Mouse (Mus musculus) heart, embryonic 16.5 days (tissue): ENCODE results near the gene Nat8f6. TPM values are rescaled to one million over a fixed set of nuclear protein-coding genes. Genes with fewer than 3 reads are reported as not detected.
"Not testable (repeated sequence)": the region's sequence is repeated elsewhere in the genome, so short reads cannot be mapped to it uniquely, and the experiment has no call there.

Experiments used
- ATAC-seq: fragments of 200-750 bp; cut with Nextera tagmentation; replicated peaks from 2 replicates; pipeline ENCODE4 v1.8.0; 2017; ENCODE audit warnings: moderate number of reproducible peaks; ENCODE audit not compliant: insufficient read depth, low FRiP score; ENCODE audit errors: extremely low read depth
- H3K27ac ChIP-seq: fragments of 300-500 bp; sonication (generic); 2 replicates; pipeline ENCODE4 v1.5.1; 2014; ENCODE audit warnings: mild to moderate bottlenecking, low read length, control low read depth, moderate library complexity
- H3K27me3 ChIP-seq: fragments of 300-500 bp; sonication (generic); 2 replicates; pipeline ENCODE4 v1.6.1; 2014; ENCODE audit warnings: low read length, mixed read lengths; ENCODE audit not compliant: control insufficient read depth, insufficient read depth
- H3K36me3 ChIP-seq: fragments of 300-500 bp; sonication (generic); 2 replicates; pipeline ENCODE4 v1.6.1; 2014; ENCODE audit not compliant: control insufficient read depth, insufficient read depth
- H3K4me1 ChIP-seq: fragments of 300-500 bp; sonication (generic); 2 replicates; pipeline ENCODE4 v1.6.1; 2014; ENCODE audit warnings: low read length, mixed read lengths; ENCODE audit not compliant: control insufficient read depth, insufficient read depth
- H3K4me2 ChIP-seq: fragments of 300-500 bp; sonication (generic); 2 replicates; pipeline ENCODE4 v1.6.1; 2014; ENCODE audit warnings: low read depth, mild to moderate bottlenecking, control low read depth, low read length
- H3K4me3 ChIP-seq: fragments of 300-500 bp; sonication (generic); 2 replicates; pipeline ENCODE4 v1.5.1; 2014; ENCODE audit warnings: mild to moderate bottlenecking, control low read depth, low read length
- H3K9ac ChIP-seq: fragments of 300-500 bp; sonication (generic); 2 replicates; pipeline ENCODE4 v1.6.1; 2014; ENCODE audit warnings: low read length, control low read depth
- H3K9me3 ChIP-seq: fragments of 300-500 bp; sonication (generic); replicated peaks from 2 replicates; pipeline ENCODE4 v1.6.1; 2016; ENCODE audit warnings: low read length; ENCODE audit not compliant: control insufficient read depth
- WGBS: fragments of 180-500 bp; shearing (Covaris S2); extraction: QIAGEN DNeasy Blood & Tissue Kit; methylation state at CpG from one replicate; pipeline ENCODE4 v1.1.7; 2014; 5-methylcytosine and 5-hydroxymethylcytosine counted together
- microRNA-seq: library from miRNA; unstranded; fragments of <30 nt; microRNA quantifications from one replicate; pipeline ENCODE4, GENCODE M21; 2017
- polyA plus RNA-seq: library from polyadenylated mRNA; unstranded; fragments of >200 nt; fragmentation: Nextera tagmentation; extraction: Ambion mirVana; gene quantifications from 2 replicates; pipeline ENCODE4 v1.2.1, GENCODE M21; 2015

The Nat8f6 gene
- polyA plus RNA-seq, 1 experiment from 2014 or later, result not detected

DNA sequence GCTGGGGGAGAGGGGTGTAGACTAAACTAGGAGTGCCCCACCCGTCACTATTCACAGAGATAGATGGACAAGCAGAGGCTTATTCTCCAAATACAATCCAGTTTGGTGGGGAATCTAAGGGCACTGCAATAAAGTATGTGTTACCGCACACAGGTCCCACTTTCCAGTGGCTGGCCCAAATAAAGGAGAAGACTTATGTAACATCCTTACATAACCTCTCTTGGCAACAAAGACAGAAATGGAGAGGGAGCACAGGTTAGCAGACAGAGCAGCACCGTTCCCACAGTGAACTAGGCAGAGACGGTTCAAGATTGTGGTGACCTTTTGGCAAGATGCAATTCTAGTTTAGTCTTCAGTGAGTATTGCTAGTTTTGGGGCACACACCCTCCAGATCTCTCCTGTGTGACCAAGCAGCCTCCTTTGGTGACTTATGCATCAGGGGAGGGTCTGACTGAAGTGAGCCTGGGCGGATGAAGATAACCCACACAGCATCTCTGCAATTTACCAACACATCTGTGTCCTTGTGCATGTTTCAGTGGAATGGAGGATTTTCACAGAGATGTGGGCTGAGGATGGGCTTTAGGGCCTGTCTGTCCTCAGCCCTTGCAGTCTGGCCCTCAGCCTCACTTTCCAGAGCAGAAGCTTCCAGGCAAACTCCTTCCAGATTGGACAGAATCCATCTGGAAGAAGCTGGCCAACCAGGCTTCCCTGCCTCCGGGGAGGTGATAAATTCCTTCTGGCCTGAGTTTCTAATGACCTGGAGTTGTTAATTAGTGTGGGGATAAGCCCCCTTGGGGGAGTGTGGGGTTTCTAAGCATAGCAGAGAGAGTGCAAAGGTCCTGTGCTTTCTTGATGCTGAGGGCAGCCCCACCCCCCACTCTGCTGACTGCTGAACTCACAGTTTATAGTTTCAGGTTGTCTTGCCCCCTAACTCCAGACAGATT is 57.4 kb downstream of the Nat8f6 start:
- WGBS, result 69% methylated on average over 5 of the region's 6 CpGs

DNA sequence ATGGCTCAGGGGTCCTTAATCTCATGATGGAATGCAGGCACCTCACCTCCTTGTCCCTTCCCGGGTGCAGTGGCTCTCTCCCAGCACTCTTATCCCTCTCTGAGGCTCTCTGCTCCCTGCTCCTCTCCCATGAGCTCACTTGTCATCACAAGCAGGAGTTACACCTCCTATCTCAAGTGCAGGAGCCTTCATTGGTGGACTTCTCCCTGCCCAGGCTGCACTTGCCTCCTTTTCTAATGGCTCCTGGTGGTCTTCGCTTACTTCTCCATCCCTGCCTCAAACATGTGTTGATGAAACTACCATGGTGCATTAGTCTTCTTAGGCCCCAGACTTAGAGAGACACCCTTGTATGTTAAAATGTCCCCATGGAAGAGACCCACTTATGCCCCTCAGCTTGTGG is 58.1 kb downstream of the Nat8f6 start:
- not testable (repeated sequence) for H3K4me3 ChIP-seq, H3K27me3 ChIP-seq, H3K4me2 ChIP-seq, H3K9me3 ChIP-seq, H3K36me3 ChIP-seq, H3K27ac ChIP-seq, H3K9ac ChIP-seq, ATAC-seq, H3K4me1 ChIP-seq
- 52% methylated on average over 1 of the region's 2 CpGs for WGBS

More for the DNA sequence above, 57.4 kb downstream of the Nat8f6 start:
- not testable (repeated sequence) for H3K9me3 ChIP-seq, H3K27ac ChIP-seq, H3K9ac ChIP-seq, ATAC-seq, H3K4me1 ChIP-seq, H3K36me3 ChIP-seq, H3K4me3 ChIP-seq, H3K4me2 ChIP-seq, H3K27me3 ChIP-seq

Small RNAs within 50 kb of the gene (microRNA-seq; reads per million reads assigned to microRNA genes)
- gene Mir6375, result not detected

Other genes with a start within 250 kb of the Nat8f6 start
- 2.5 TPM in 2 replicates for gene Alms1, start 233.4 kb downstream of the Nat8f6 start, polyA plus RNA-seq
- gene Nat8f7, start 107.7 kb downstream of the Nat8f6 start, polyA plus RNA-seq, result not detected in 2 replicates
- gene Nat8f3, start 55.2 kb downstream of the Nat8f6 start, polyA plus RNA-seq, result not detected in 2 replicates
- gene Nat8f5, start within 50 bp of the Nat8f6 start, polyA plus RNA-seq, result not detected in 2 replicates
- 0.13 TPM in 1 of 2 replicates, not detected in the other for gene Nat8, start 11.1 kb upstream of the Nat8f6 start, polyA plus RNA-seq
- not detected in 2 replicates for gene Nat8f2, start 48.2 kb upstream of the Nat8f6 start, polyA plus RNA-seq
- gene Nat8f4, start 83.9 kb upstream of the Nat8f6 start, polyA plus RNA-seq, result 2.1 and 2.9 TPM in 2 replicates
- 20.8 and 23.1 TPM in 2 replicates for gene Tprkb, start 90.9 kb upstream of the Nat8f6 start, polyA plus RNA-seq
- gene Nat8f1, start 94.7 kb upstream of the Nat8f6 start, polyA plus RNA-seq, result 4.6 and 6.5 TPM in 2 replicates
- gene Dusp11, start 140.7 kb upstream of the Nat8f6 start, polyA plus RNA-seq, result 40.2 and 54.6 TPM in 2 replicates
- not detected in 2 replicates for gene Figla, start 195.2 kb upstream of the Nat8f6 start, polyA plus RNA-seq
- 1.7 and 2.2 TPM in 2 replicates for gene Add2, start 207.7 kb upstream of the Nat8f6 start, polyA plus RNA-seq